In genomic region chr11:77021749-77022396, GRCm38 (mm10) we compare ENCODE assay signal across 29 mouse cellular contexts. TPM values are rescaled to one million over a fixed set of nuclear protein-coding genes. Genes with fewer than 3 reads are reported as not detected.
A peak's percentile ranks its signal among the peaks of the same experiment; 100 is the strongest.
DNase-seq lines count a peak whose midpoint lies in the region; ATAC-seq and TF ChIP-seq lines count a peak whose summit lies in the region.
"Had no signal": no experiment of that assay in that cellular context is flagged by ENCODE, and none has a peak within 500 bp of the region (broad histone marks: within the 10 kb centered on the region; RNA-seq: fewer than 3 reads in every experiment).

No protein-coding gene starts in this region.

- no peaks in the 10 kb centered on the region for H3K79me2 ChIP-seq in liver, adult 2 months (ENCODE audit: control insufficient read depth, insufficient read depth, low read length)

- H3K36me3 ChIP-seq in liver, adult 2 months (ENCODE audit: control insufficient read depth, insufficient read depth, low read length) = no peaks in the 10 kb centered on the region
- H3K36me3 ChIP-seq in liver, embryonic 12.5 days = no peaks in the 10 kb centered on the region
- peaks cover 20% of the 10 kb centered on the region; the same call in 1 of the 2 replicates for H3K36me3 ChIP-seq in small intestine, adult 2 months (ENCODE audit: control insufficient read depth, insufficient read depth, low read length)
- H3K36me3 ChIP-seq: embryonic facial prominence, embryonic 13.5 days; heart, embryonic 13.5 days; hindbrain, embryonic 12.5 days; limb, embryonic 10.5 days; midbrain, embryonic 10.5 days; neural tube, embryonic 13.5 days had no signal

- H3K4me3 ChIP-seq in liver, adult 2 months (ENCODE audit: insufficient read depth, low read depth, low read length) = no peak overlapping the region
- no peak overlapping the region for H3K4me3 ChIP-seq in liver, embryonic 12.5 days
- peak overlapping the region; percentile 16 for H3K4me3 ChIP-seq in small intestine, adult 2 months (ENCODE audit: low read depth, low read length)
- H3K4me3 ChIP-seq: embryonic facial prominence, embryonic 13.5 days; heart, embryonic 13.5 days; hindbrain, embryonic 12.5 days; limb, embryonic 10.5 days; midbrain, embryonic 10.5 days; myocyte; neural tube, embryonic 13.5 days had no signal

- ATAC-seq in liver, embryonic 12.5 days = peak; percentile 68
- ATAC-seq: forebrain, embryonic 16.5 days; midbrain, embryonic 16.5 days had no signal

- H3K27me3 ChIP-seq in liver, adult 2 months (ENCODE audit: control insufficient read depth, insufficient read depth, low read length) = no peaks in the 10 kb centered on the region
- H3K27me3 ChIP-seq in liver, embryonic 12.5 days (replicated peaks) = peaks cover 30% of the 10 kb centered on the region
- H3K27me3 ChIP-seq in small intestine, adult 2 months (ENCODE audit: control insufficient read depth, insufficient read depth, low read length) = no peaks in the 10 kb centered on the region
- H3K27me3 ChIP-seq: embryonic facial prominence, embryonic 13.5 days; neural tube, embryonic 13.5 days had no signal

- intact Hi-C loops in gastrocnemius, postnatal 14 days (cut with DNase I; ENCODE audit: low total_unique reads) = no loop called here

- TF ChIP-seq CTCF in liver, adult 2 months (IDR thresholded peaks at IDR 0.05; ENCODE audit: low read depth, low read length) = no peak
- TF ChIP-seq CTCF in small intestine, adult 2 months (IDR thresholded peaks at IDR 0.05; ENCODE audit: extremely low read depth, insufficient read length, insufficient replicate concordance, low read depth, low read length) = no peak

- 22% methylated on average over 9 of the region's 9 CpGs for WGBS in liver, adult 2 months
- WGBS in liver, embryonic 12.5 days (ENCODE audit: insufficient replicate concordance) = 58% methylated on average over 9 of the region's 9 CpGs
- WGBS in small intestine, adult 2 months = 21% methylated on average over 9 of the region's 9 CpGs

- peak overlapping the region; percentile 55 for H3K27ac ChIP-seq in liver, adult 2 months (replicated peaks; ENCODE audit: insufficient read depth, low read depth, low read length)
- no peak overlapping the region for H3K27ac ChIP-seq in liver, embryonic 12.5 days
- H3K27ac ChIP-seq in small intestine, adult 2 months (ENCODE audit: insufficient read depth, low read depth, low read length) = peak overlapping the region; percentile 92
- H3K27ac ChIP-seq: embryonic facial prominence, embryonic 13.5 days; heart, embryonic 13.5 days; hindbrain, embryonic 12.5 days; limb, embryonic 10.5 days; midbrain, embryonic 10.5 days; neural tube, embryonic 13.5 days had no signal

- peak; percentile 89 for DNase-seq in liver, adult 2 months (ENCODE audit: extremely low read depth, low read depth, low spot score)
- no peak for DNase-seq in liver
- peak; percentile 55 for DNase-seq in kidney, adult 9 months
- DNase-seq in spleen, postnatal 10 days (ENCODE audit: low spot score in 2 of 2) = no peak
- no peak for DNase-seq in cerebellum, postnatal 14 days
- no peak for DNase-seq in gastrocnemius, postnatal 14 days
- DNase-seq: adrenal gland, postnatal 10 days; cerebellum, adult 2 months; cerebellum, postnatal 36 days; embryo, embryonic 11 days; gastrocnemius, postnatal 10 days; heart, adult 18-20 months; lung, adult 18-20 months; lung, postnatal 10 days; retina, postnatal 1 day; thymus, adult 2 months; thymus, postnatal 4 days had no signal

- H3K4me2 ChIP-seq in liver, embryonic 12.5 days = no peak overlapping the region
- H3K4me2 ChIP-seq: embryonic facial prominence, embryonic 13.5 days; heart, embryonic 13.5 days; hindbrain, embryonic 12.5 days; neural tube, embryonic 13.5 days had no signal

- TF ChIP-seq POLR2A in liver, adult 2 months (IDR thresholded peaks at IDR 0.05; ENCODE audit: extremely low read depth, insufficient read depth, low read length) = no peak
- TF ChIP-seq POLR2A in small intestine, adult 2 months (IDR thresholded peaks at IDR 0.05; ENCODE audit: low read depth, low read length) = no peak

- no peak overlapping the region for H3K9ac ChIP-seq in liver, adult 2 months (ENCODE audit: low read depth, low read length)
- H3K9ac ChIP-seq in liver, embryonic 12.5 days = no peak overlapping the region
- H3K9ac ChIP-seq: embryonic facial prominence, embryonic 13.5 days; heart, embryonic 13.5 days; hindbrain, embryonic 12.5 days; neural tube, embryonic 13.5 days had no signal

- peaks cover 6% of the 10 kb centered on the region; the same call in 1 of the 2 replicates for H3K4me1 ChIP-seq in liver, adult 2 months (ENCODE audit: control insufficient read depth, insufficient read depth, low read length)
- peaks cover 8% of the 10 kb centered on the region; the same call in 1 of the 2 replicates for H3K4me1 ChIP-seq in liver, embryonic 12.5 days
- H3K4me1 ChIP-seq in small intestine, adult 2 months (ENCODE audit: control insufficient read depth, insufficient read depth, insufficient read length, low read length) = peaks cover 34% of the 10 kb centered on the region
- H3K4me1 ChIP-seq: embryonic facial prominence, embryonic 13.5 days; hindbrain, embryonic 12.5 days; limb, embryonic 10.5 days; neural tube, embryonic 13.5 days had no signal

- no peaks in the 10 kb centered on the region for H3K9me3 ChIP-seq in liver, embryonic 12.5 days (replicated peaks)
- H3K9me3 ChIP-seq: embryonic facial prominence, embryonic 13.5 days; heart, embryonic 13.5 days; hindbrain, embryonic 12.5 days; limb, embryonic 10.5 days; midbrain, embryonic 10.5 days; neural tube, embryonic 13.5 days had no signal

RNA-seq across cellular contexts. Expression of gene Slc6a4, which starts 23.5 kb away (rescaled TPM):
- total RNA-seq in liver, adult 2 months (2014; rRNA removed) = 0.20 and 0.37 TPM in 2 replicates
- 0.13 and 0.26 TPM in 2 replicates for polyA plus RNA-seq in liver, adult 2 months (2012; rRNA removed)
- polyA plus RNA-seq in liver, embryonic 12.5 days (2016; fragmentation: Nextera tagmentation; extraction: Ambion mirVana) = 2.2 and 2.8 TPM in 2 replicates
- polyA plus RNA-seq in small intestine, adult 2 months (2012; rRNA removed) = 21.6 and 67.2 TPM in 2 replicates
- under 1 TPM; 0.40 to 0.49 TPM for total RNA-seq in gastrocnemius, postnatal 14 days (2021)
- total RNA-seq: left cerebral cortex, adult 8-10 months had no signal
- polyA plus RNA-seq: myocyte had no signal

RNA-seq across cellular contexts. Expression of gene Nsrp1, which starts 56.4 kb away (rescaled TPM):
- 2.2 and 3.7 TPM in 2 replicates for total RNA-seq in liver, adult 2 months (2014; rRNA removed)
- 0.65 and 0.75 TPM in 2 replicates for polyA plus RNA-seq in liver, adult 2 months (2012; rRNA removed)
- 34.9 and 37.1 TPM in 2 replicates for polyA plus RNA-seq in liver, embryonic 12.5 days (2016; fragmentation: Nextera tagmentation; extraction: Ambion mirVana)
- polyA plus RNA-seq in small intestine, adult 2 months (2012; rRNA removed) = 0.27 and 0.41 TPM in 2 replicates
- 10 to 100 TPM; 11.2 to 13.7 TPM for total RNA-seq in gastrocnemius, postnatal 14 days (2021)

Comparison
In these comparisons a context has a peak if more than half of its experiments do, and no peak if none do; other contexts are left out.
1. DNase-seq: peak in liver, adult 2 months (single experiment) and kidney, adult 9 months (single experiment); none in liver (single experiment), spleen, postnatal 10 days (0 of 2), cerebellum, postnatal 14 days (0 of 2) and gastrocnemius, postnatal 14 days (single experiment).
2. RNA of gene Nsrp1, which starts 56.4 kb away (polyA plus RNA-seq): 34.9 to 37.1 TPM in liver, embryonic 12.5 days; 0.65 to 0.75 TPM in liver, adult 2 months and 0.27 to 0.41 TPM in small intestine, adult 2 months; every median in the first group is over 10 times any median in the second.